Mouse (Mus musculus): ENCODE results near the gene Abcg1. TPM values are rescaled to one million over a fixed set of nuclear protein-coding genes. Genes with fewer than 3 reads are reported as not detected.
A peak's percentile ranks its signal among the peaks of the same experiment; 100 is the strongest.

Abcg1 gene
- polyA plus RNA-seq, 1 experiment from 2014 or later = 7.1 TPM

GRCm38 (mm10) chr17:31086196-31086595, 28.7 kb downstream of the Abcg1 start:
- Histone ChIP-seq H3K4me2 (no peak overlapping the region), H3K36me3 (no peaks in the 10 kb centered on the region), H3K27me3 (no peaks in the 10 kb centered on the region), H3K9ac (no peak overlapping the region), H3K9me3 (replicated peaks) (no peaks in the 10 kb centered on the region), H3K4me1 (peaks cover 22% of the 10 kb centered on the region), H3K27ac (no peak overlapping the region), H3K4me3 (replicated peaks) (no peak overlapping the region)
- 89% methylated on average over 7 of the region's 7 CpGs for WGBS
- ATAC-seq (replicated peaks; ENCODE audit: low FRiP score) = no peak

- WGBS = 38% methylated on average over 5 of the region's 5 CpGs
- Histone ChIP-seq H3K4me1 (peaks cover 22% of the 10 kb centered on the region), H3K9me3 (replicated peaks) (no peaks in the 10 kb centered on the region), H3K9ac (no peak overlapping the region), H3K4me2 (no peak overlapping the region), H3K36me3 (no peaks in the 10 kb centered on the region), H3K27me3 (no peaks in the 10 kb centered on the region), H3K4me3 (replicated peaks) (no peak overlapping the region), H3K27ac (no peak overlapping the region)
- no peak for ATAC-seq (replicated peaks; ENCODE audit: low FRiP score)
Measured at GRCm38 (mm10) chr17:31088711-31089110, 31.2 kb downstream of the Abcg1 start.

GRCm38 (mm10) chr17:31089848-31090247, 32.4 kb downstream of the Abcg1 start:
- Histone ChIP-seq H3K27ac (no peak overlapping the region), H3K9ac (no peak overlapping the region), H3K4me1 (peaks cover 22% of the 10 kb centered on the region), H3K4me3 (replicated peaks) (no peak overlapping the region), H3K36me3 (no peaks in the 10 kb centered on the region), H3K9me3 (replicated peaks) (no peaks in the 10 kb centered on the region), H3K27me3 (no peaks in the 10 kb centered on the region), H3K4me2 (no peak overlapping the region)
- no peak for ATAC-seq (replicated peaks; ENCODE audit: low FRiP score)
- 60% methylated on average over 8 of the region's 8 CpGs for WGBS

- Histone ChIP-seq H3K27ac (no peak overlapping the region), H3K9ac (no peak overlapping the region), H3K9me3 (replicated peaks) (no peaks in the 10 kb centered on the region), H3K4me1 (peaks cover 22% of the 10 kb centered on the region), H3K27me3 (no peaks in the 10 kb centered on the region), H3K36me3 (no peaks in the 10 kb centered on the region), H3K4me2 (no peak overlapping the region), H3K4me3 (replicated peaks) (no peak overlapping the region)
- WGBS = 51% methylated on average over 13 of the region's 13 CpGs
- 0 out of 2 replicates have a peak, but pooled peaks have one; percentile 36 for ATAC-seq (replicated peaks; ENCODE audit: low FRiP score)
Measured at GRCm38 (mm10) chr17:31091023-31091735, 33.7 kb downstream of the Abcg1 start.

- H3K27me3 ChIP-seq = no peaks in the 10 kb centered on the region
- H3K4me2 ChIP-seq = no peak overlapping the region
- no peak overlapping the region for H3K4me3 ChIP-seq (replicated peaks)
- ATAC-seq (replicated peaks; ENCODE audit: low FRiP score) = no peak
- H3K9ac ChIP-seq = no peak overlapping the region
- WGBS = 53% methylated on average over 5 of the region's 5 CpGs
- H3K27ac ChIP-seq = no peak overlapping the region
- no peaks in the 10 kb centered on the region for H3K36me3 ChIP-seq
- H3K9me3 ChIP-seq (replicated peaks) = no peaks in the 10 kb centered on the region
- peaks cover 1% of the 10 kb centered on the region; the same call in 1 of the 2 replicates for H3K4me1 ChIP-seq
Measured at GRCm38 (mm10) chr17:31094781-31095180, 37.3 kb downstream of the Abcg1 start.

GRCm38 (mm10) chr17:31095570-31095969, 38.1 kb downstream of the Abcg1 start:
- H3K27ac ChIP-seq = no peak overlapping the region
- no peaks in the 10 kb centered on the region for H3K9me3 ChIP-seq (replicated peaks)
- no peak overlapping the region for H3K4me3 ChIP-seq (replicated peaks)
- no peak for ATAC-seq (replicated peaks; ENCODE audit: low FRiP score)
- H3K9ac ChIP-seq = no peak overlapping the region
- no peak overlapping the region for H3K4me2 ChIP-seq
- no peaks in the 10 kb centered on the region for H3K4me1 ChIP-seq
- no peaks in the 10 kb centered on the region for H3K27me3 ChIP-seq
- H3K36me3 ChIP-seq = no peaks in the 10 kb centered on the region
- WGBS = 79% methylated on average over 7 of the region's 7 CpGs

GRCm38 (mm10) chr17:31096893-31097292, 39.4 kb downstream of the Abcg1 start:
- Histone ChIP-seq H3K36me3 (no peaks in the 10 kb centered on the region), H3K4me1 (peaks cover 2% of the 10 kb centered on the region; the same call in 1 of the 2 replicates), H3K27ac (no peak overlapping the region), H3K4me2 (no peak overlapping the region), H3K4me3 (replicated peaks) (no peak overlapping the region), H3K9ac (no peak overlapping the region), H3K9me3 (replicated peaks) (no peaks in the 10 kb centered on the region), H3K27me3 (no peaks in the 10 kb centered on the region)
- 95% methylated on average over 2 of the region's 2 CpGs for WGBS
- ATAC-seq (replicated peaks; ENCODE audit: low FRiP score) = no peak

GRCm38 (mm10) chr17:31098788-31099187, 41.3 kb downstream of the Abcg1 start:
- WGBS = 53% methylated on average over 5 of the region's 5 CpGs
- Histone ChIP-seq H3K36me3 (no peaks in the 10 kb centered on the region), H3K9me3 (replicated peaks) (no peaks in the 10 kb centered on the region), H3K4me3 (replicated peaks) (no peak overlapping the region), H3K27ac (no peak overlapping the region), H3K4me1 (peaks cover 2% of the 10 kb centered on the region; the same call in 1 of the 2 replicates), H3K4me2 (no peak overlapping the region), H3K27me3 (no peaks in the 10 kb centered on the region), H3K9ac (no peak overlapping the region)
- ATAC-seq (replicated peaks; ENCODE audit: low FRiP score) = no peak

GRCm38 (mm10) chr17:31103007-31103570, 45.6 kb downstream of the Abcg1 start:
- Histone ChIP-seq H3K9me3 (replicated peaks) (no peaks in the 10 kb centered on the region), H3K4me2 (no peak overlapping the region), H3K4me3 (replicated peaks) (no peak overlapping the region), H3K9ac (no peak overlapping the region), H3K27ac (no peak overlapping the region), H3K4me1 (peaks cover 7% of the 10 kb centered on the region), H3K36me3 (no peaks in the 10 kb centered on the region), H3K27me3 (no peaks in the 10 kb centered on the region)
- WGBS = 88% methylated on average over 8 of the region's 8 CpGs
- ATAC-seq (replicated peaks; ENCODE audit: low FRiP score) = no peak

- Histone ChIP-seq H3K4me3 (replicated peaks) (no peak overlapping the region), H3K9ac (no peak overlapping the region), H3K27ac (no peak overlapping the region), H3K4me1 (peaks cover 7% of the 10 kb centered on the region), H3K27me3 (no peaks in the 10 kb centered on the region), H3K4me2 (no peak overlapping the region), H3K36me3 (no peaks in the 10 kb centered on the region), H3K9me3 (replicated peaks) (no peaks in the 10 kb centered on the region)
- ATAC-seq (replicated peaks; ENCODE audit: low FRiP score) = no peak
- WGBS = 79% methylated on average over 8 of the region's 8 CpGs
Measured at GRCm38 (mm10) chr17:31103823-31104222, 46.3 kb downstream of the Abcg1 start.

- H3K9me3 ChIP-seq (replicated peaks) = no peaks in the 10 kb centered on the region
- WGBS = 91% methylated on average over 15 of the region's 15 CpGs
- no peak overlapping the region for H3K27ac ChIP-seq
- peaks cover 5% of the 10 kb centered on the region; the same call in 1 of the 2 replicates for H3K4me1 ChIP-seq
- no peaks in the 10 kb centered on the region for H3K36me3 ChIP-seq
- H3K9ac ChIP-seq = no peak overlapping the region
- no peak overlapping the region for H3K4me3 ChIP-seq (replicated peaks)
- no peak overlapping the region for H3K4me2 ChIP-seq
- ATAC-seq (replicated peaks; ENCODE audit: low FRiP score) = no peak
- no peaks in the 10 kb centered on the region for H3K27me3 ChIP-seq
Measured at GRCm38 (mm10) chr17:31108388-31108787, 50.9 kb downstream of the Abcg1 start.

- Histone ChIP-seq H3K4me1 (no peaks in the 10 kb centered on the region; the same call in 1 of the 2 replicates), H3K27me3 (no peaks in the 10 kb centered on the region), H3K9me3 (replicated peaks) (no peaks in the 10 kb centered on the region), H3K9ac (no peak overlapping the region), H3K4me3 (replicated peaks) (no peak overlapping the region), H3K4me2 (no peak overlapping the region), H3K27ac (no peak overlapping the region), H3K36me3 (no peaks in the 10 kb centered on the region)
- WGBS = 59% methylated on average over 9 of the region's 9 CpGs
- no peak for ATAC-seq (replicated peaks; ENCODE audit: low FRiP score)
Measured at GRCm38 (mm10) chr17:31113191-31113856, 55.8 kb downstream of the Abcg1 start.
